Mouse (Mus musculus) G1E (cell line): Measurements from ENCODE around the gene Tlr6. TPM values are rescaled to one million over a fixed set of nuclear protein-coding genes. Genes with fewer than 3 reads are reported as not detected.

Experiments used
- ATAC-seq: 2 replicates; pipeline ENCODE4 v1.8.0; 2016; ENCODE audit warnings: mild to moderate bottlenecking; ENCODE audit not compliant: insufficient number of reproducible peaks, poor library complexity, low FRiP score, severe bottlenecking; ENCODE audit errors: extremely low read depth
- DNase-seq: peaks from one replicate; pipeline ENCODE4 v3.0.0; 2012; ENCODE audit warnings: low spot score
- H3K27me3 ChIP-seq: 2 replicates; pipeline ENCODE4 v1.6.1; 2012; ENCODE audit warnings: mild to moderate bottlenecking, low read length, inconsistent platforms; ENCODE audit not compliant: insufficient read depth
- H3K36me3 ChIP-seq: replicated peaks from 2 replicates; pipeline ENCODE3; 2012; ENCODE audit warnings: mild to moderate bottlenecking, inconsistent platforms
- H3K4me1 ChIP-seq: 2 replicates; pipeline ENCODE4 v1.6.1; 2012; ENCODE audit warnings: low read depth, low read length, inconsistent platforms, mixed read lengths; ENCODE audit not compliant: insufficient read depth
- H3K4me3 ChIP-seq: 2 replicates; pipeline ENCODE4 v1.5.1; 2012; ENCODE audit warnings: low read depth, mild to moderate bottlenecking, inconsistent platforms, low read length, moderate library complexity, mixed read lengths
- H3K9me3 ChIP-seq: replicated peaks from 2 replicates; pipeline ENCODE4 v1.6.1; 2012; ENCODE audit warnings: inconsistent platforms
- CTCF ChIP-seq: IDR thresholded peaks from 2 replicates; pipeline ENCODE4 v1.5.1; 2012; ENCODE audit warnings: low read depth, low read length, inconsistent platforms, mixed read lengths
- GATA1 ChIP-seq: IDR thresholded peaks from 2 replicates; pipeline ENCODE4 v1.6.1; 2012; ENCODE audit warnings: borderline replicate concordance, low read length, inconsistent platforms, mixed read lengths
- GATA2 ChIP-seq: IDR thresholded peaks from 2 replicates; pipeline ENCODE4 v1.6.1; 2012; ENCODE audit warnings: low read depth, low read length, inconsistent platforms, borderline replicate concordance
- POLR2AphosphoS5 ChIP-seq: IDR thresholded peaks from 2 replicates; pipeline ENCODE4 v1.6.1; 2012; ENCODE audit warnings: low read depth, low read length, inconsistent platforms; ENCODE audit not compliant: insufficient replicate concordance
- TAL1 ChIP-seq: conservative IDR thresholded peaks from 2 replicates; pipeline ENCODE4 v1.6.1; 2012; ENCODE audit warnings: low read depth, low read length, inconsistent platforms, mixed read lengths
- polyA plus RNA-seq: library from polyadenylated mRNA; stranded (reverse); fragments of >175 nt; gene quantifications from 2 replicates; pipeline ENCODE4 v1.2.3, GENCODE M21; 2012
- total RNA-seq, 2 experiments: library from RNA; stranded (forward) in 1 of 2; stranded (reverse) in 1 of 2; fragments of 200-1000 nt in 1 of 2; fragments of >200 nt in 1 of 2; fragmentation: Nextera tagmentation in 1 of 2; gene quantifications; 2 replicates each; pipeline ENCODE4 v1.2.3; 2014 to 2017

Gene Tlr6
- total and polyA plus RNA-seq, 3 experiments: 0.16 TPM; not detected in 2

DNA sequence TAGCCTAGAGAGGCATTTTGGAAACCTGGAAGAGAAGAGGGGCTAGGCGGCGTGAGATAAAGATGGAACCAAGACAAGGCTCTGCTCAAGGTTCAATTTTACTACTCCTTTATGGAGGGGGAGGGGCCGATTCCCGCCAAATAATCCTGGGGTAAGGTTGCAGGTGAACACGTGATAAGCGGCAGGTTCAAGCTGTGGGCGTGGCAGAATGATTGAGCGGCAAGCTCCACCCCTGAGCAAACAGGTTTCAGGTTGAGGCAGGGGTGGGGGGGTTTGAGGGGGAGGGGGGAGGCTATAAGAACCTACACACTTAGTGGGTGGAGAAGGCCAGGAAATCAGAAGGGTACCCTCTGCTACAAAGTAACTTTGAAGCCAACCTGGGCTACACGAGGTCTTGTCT, 42.7 kb downstream of the Tlr6 start:
- Histone ChIP-seq H3K27me3 (0 out of 2 replicates have a peak, but pooled peaks cover 2% of the 10 kb centered on the region), H3K4me1 (no peaks in the 10 kb centered on the region), H3K4me3 (no peak overlapping the region), H3K9me3 (no peaks in the 10 kb centered on the region), H3K36me3 (no peaks in the 10 kb centered on the region)
- no peak for DNase-seq
- no peak for TF ChIP-seq CTCF
- TF ChIP-seq POLR2AphosphoS5: no peak
- no peak for TF ChIP-seq GATA2
- TF ChIP-seq TAL1: no peak
- no peak for TF ChIP-seq GATA1
- ATAC-seq: no peak

DNA sequence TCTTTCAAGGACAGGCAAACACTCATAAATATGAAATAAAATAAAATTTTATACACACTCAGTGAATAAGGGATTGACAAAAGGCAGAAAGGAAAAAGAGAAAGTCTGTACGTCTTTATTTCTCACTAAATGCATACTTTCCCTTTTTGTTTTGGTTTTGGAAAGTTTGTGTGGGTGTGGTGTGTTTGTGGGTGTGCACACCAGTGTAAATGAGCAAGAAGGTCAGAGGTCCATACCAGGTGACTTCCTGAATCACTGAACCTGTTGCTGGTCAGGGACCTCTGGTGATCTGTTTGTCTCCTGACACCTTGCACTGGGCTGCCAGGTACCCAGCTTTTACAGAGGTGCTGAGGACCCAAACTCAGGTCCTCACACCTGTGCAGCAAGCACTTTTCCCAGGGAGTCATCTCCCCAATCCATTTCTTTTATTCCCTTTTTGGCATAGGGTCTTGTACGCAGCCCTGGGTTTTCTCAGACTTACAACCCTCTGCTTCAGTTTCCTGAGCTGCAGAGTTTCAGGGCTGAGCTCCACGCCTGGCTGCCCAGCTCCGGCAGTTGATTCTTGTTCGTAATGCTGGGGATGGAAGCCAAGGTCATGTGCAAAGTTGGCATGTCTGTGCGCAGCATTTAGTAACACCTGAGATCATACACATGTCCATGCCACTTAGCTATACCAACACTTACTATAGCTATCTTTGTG, 51.2 kb downstream of the Tlr6 start:
- H3K36me3 ChIP-seq: no peaks in the 10 kb centered on the region
- H3K27me3 ChIP-seq: no peaks in the 10 kb centered on the region
- no peak overlapping the region for H3K4me3 ChIP-seq
- TF ChIP-seq GATA2 (no peak), GATA1 (no peak), CTCF (no peak), TAL1 (no peak), POLR2AphosphoS5 (no peak)
- H3K9me3 ChIP-seq: no peaks in the 10 kb centered on the region
- H3K4me1 ChIP-seq: no peaks in the 10 kb centered on the region
- ATAC-seq: no peak
- no peak for DNase-seq

DNA sequence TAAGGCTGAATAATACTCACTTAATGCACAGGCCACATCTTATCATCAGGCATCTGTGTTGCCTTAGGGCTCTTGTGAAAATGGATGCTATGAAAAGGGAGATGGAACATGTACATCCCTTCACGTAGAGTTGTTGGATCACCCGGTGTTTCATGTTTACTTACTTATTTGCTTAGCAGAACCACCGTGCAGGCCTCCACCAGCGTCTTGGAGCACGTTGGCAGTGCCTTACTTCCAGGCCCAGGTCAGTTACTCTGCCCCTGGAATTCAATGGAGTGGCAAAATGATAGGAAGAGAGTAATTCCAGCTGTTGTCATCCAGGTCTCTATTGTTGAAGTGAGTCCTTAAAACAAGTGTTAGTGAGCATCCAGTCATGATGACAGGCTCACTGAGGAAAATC, 52.0 kb downstream of the Tlr6 start:
- no peak for DNase-seq
- ATAC-seq: no peak
- TF ChIP-seq CTCF (no peak), POLR2AphosphoS5 (no peak), GATA2 (no peak), TAL1 (no peak), GATA1 (no peak)
- Histone ChIP-seq H3K27me3 (no peaks in the 10 kb centered on the region), H3K9me3 (no peaks in the 10 kb centered on the region), H3K4me3 (no peak overlapping the region), H3K36me3 (no peaks in the 10 kb centered on the region), H3K4me1 (no peaks in the 10 kb centered on the region)

DNA sequence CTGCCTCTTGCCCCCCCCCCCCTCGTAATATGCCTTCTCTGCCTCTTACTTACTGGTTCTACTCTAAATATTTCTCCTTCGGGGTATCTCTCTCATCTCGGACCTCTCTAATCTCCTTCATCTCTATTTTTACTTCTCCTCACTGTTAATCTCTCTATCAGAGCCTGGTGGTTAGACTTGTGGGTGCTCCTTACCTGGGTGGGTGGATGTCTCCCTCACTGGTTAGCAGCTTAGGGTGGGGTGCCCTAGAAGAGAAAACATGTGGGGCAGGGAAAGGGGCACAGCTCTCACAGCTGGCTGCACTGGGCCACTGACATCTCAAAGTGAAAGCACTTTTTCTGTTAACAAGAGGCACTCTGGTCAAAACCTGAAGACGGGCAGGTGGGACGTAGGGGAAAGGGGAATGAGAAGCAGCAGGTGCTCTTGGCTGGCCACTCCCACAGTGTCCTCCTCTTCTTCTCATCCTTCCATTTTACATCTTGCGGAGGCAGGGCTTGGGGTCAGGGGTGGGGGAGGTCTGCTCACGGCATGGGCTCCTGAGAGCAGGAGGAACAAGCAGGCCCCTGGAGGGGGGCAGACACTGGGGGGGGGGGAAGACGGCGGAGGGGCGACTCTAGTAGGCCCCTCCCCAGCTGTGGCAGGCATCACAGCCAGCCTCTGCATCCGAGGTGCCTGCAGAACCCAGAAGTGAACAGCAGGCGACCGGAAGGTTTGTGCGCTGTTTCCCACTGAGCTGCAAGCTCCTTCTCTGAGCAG, 54.2 kb downstream of the Tlr6 start:
- Histone ChIP-seq H3K36me3 (no peaks in the 10 kb centered on the region), H3K27me3 (no peaks in the 10 kb centered on the region), H3K4me3 (no peak overlapping the region), H3K4me1 (no peaks in the 10 kb centered on the region), H3K9me3 (peaks cover 5% of the 10 kb centered on the region; the same call in 1 of the 2 replicates)
- ATAC-seq (no peak), DNase-seq (no peak)
- TF ChIP-seq GATA1 (no peak), GATA2 (no peak)

Other genes with a start within 250 kb of the Tlr6 start
- 92.6 and 147 TPM in 2 replicates for gene Klf3, start 156.7 kb downstream of the Tlr6 start, total RNA-seq (2014; fragmentation: Nextera tagmentation)
- 20.1 and 21.1 TPM in 2 replicates for gene Klf3, start 156.7 kb downstream of the Tlr6 start, total RNA-seq (2017)
- 170 and 238 TPM in 2 replicates for gene Klf3, start 156.7 kb downstream of the Tlr6 start, polyA plus RNA-seq
- not detected in 2 replicates for gene Tlr1, start 26.5 kb downstream of the Tlr6 start, total RNA-seq (2014; fragmentation: Nextera tagmentation)
- gene Tlr1, start 26.5 kb downstream of the Tlr6 start, total RNA-seq (2017): 0.06 and 0.11 TPM in 2 replicates
- not detected in 2 replicates for gene Tlr1, start 26.5 kb downstream of the Tlr6 start, polyA plus RNA-seq
- gene Fam114a1, start 10.0 kb upstream of the Tlr6 start, total RNA-seq (2014; fragmentation: Nextera tagmentation): not detected in 2 replicates
- 0.05 and 0.06 TPM in 2 replicates for gene Fam114a1, start 10.0 kb upstream of the Tlr6 start, total RNA-seq (2017)
- not detected in 2 replicates for gene Fam114a1, start 10.0 kb upstream of the Tlr6 start, polyA plus RNA-seq
- 0.78 TPM in 1 of 2 replicates, not detected in the other for gene Tmem156, start 132.0 kb upstream of the Tlr6 start, total RNA-seq (2014; fragmentation: Nextera tagmentation)
- 2.6 and 2.7 TPM in 2 replicates for gene Tmem156, start 132.0 kb upstream of the Tlr6 start, total RNA-seq (2017)
- gene Tmem156, start 132.0 kb upstream of the Tlr6 start, polyA plus RNA-seq: not detected in 2 replicates
- gene Klhl5, start 147.4 kb upstream of the Tlr6 start, total RNA-seq (2014; fragmentation: Nextera tagmentation): 4.7 TPM in 1 of 2 replicates, not detected in the other
- 0.12 and 0.49 TPM in 2 replicates for gene Klhl5, start 147.4 kb upstream of the Tlr6 start, total RNA-seq (2017)
- 0.07 and 0.13 TPM in 2 replicates for gene Klhl5, start 147.4 kb upstream of the Tlr6 start, polyA plus RNA-seq
- 4.7 and 6.3 TPM in 2 replicates for gene Wdr19, start 239.6 kb upstream of the Tlr6 start, total RNA-seq (2014; fragmentation: Nextera tagmentation)
- gene Wdr19, start 239.6 kb upstream of the Tlr6 start, total RNA-seq (2017): 8.7 and 10.5 TPM in 2 replicates
- gene Wdr19, start 239.6 kb upstream of the Tlr6 start, polyA plus RNA-seq: 0.44 and 0.49 TPM in 2 replicates